Mouse (Mus musculus): ENCODE data around the gene Med19. TPM values are rescaled to one million over a fixed set of nuclear protein-coding genes. Genes with fewer than 3 reads are reported as not detected.

Med19 gene
- 33.3 and 34.6 TPM in 2 replicates for polyA plus RNA-seq (2015; fragmentation: Nextera tagmentation; extraction: Ambion mirVana)

- Histone ChIP-seq H3K27me3 (ENCODE audit: insufficient read depth, low read length) (no peaks in the 10 kb centered on the region), H3K27ac (peak within 1 kb of the TSS; percentile 77), H3K4me2 (ENCODE audit: low read length) (peak within 1 kb of the TSS; percentile 89), H3K9me3 (replicated peaks; ENCODE audit: low read length) (no peaks in the 10 kb centered on the region), H3K4me1 (replicated peaks; ENCODE audit: insufficient read depth, low read length) (peaks cover 10% of the 10 kb centered on the region; the same call in 1 of the 2 replicates), H3K9ac (ENCODE audit: low read depth, low read length) (peak within 1 kb of the TSS; percentile 82), H3K36me3 (ENCODE audit: insufficient read depth, low read length) (peaks cover 18% of the 10 kb centered on the region), H3K4me3 (replicated peaks; ENCODE audit: low read depth, low read length) (peak within 1 kb of the TSS; percentile 83)
- ATAC-seq (replicated peaks; ENCODE audit: low FRiP score, low read depth) (peak; percentile 100), DNase-seq (ENCODE audit: low spot score) (peak; percentile 100)
- under 1% methylated on average over 44 of the region's 44 CpGs for WGBS
- peak; percentile 19; the same call in 1 of the 2 replicates for TF ChIP-seq CTCF (IDR thresholded peaks at IDR 0.05; ENCODE audit: low read depth)
Observed at GRCm38 (mm10) chr2:84677968-84678880, at the start of gene Med19, which contains the start of gene Gm28635. Gene Med19, plus strand, starts transcription at chr2:84678402. Gene Gm28635, minus strand, starts transcription at chr2:84678041.

GRCm38 (mm10) chr2:84632001-84632400 is 46.2 kb upstream of the Med19 start:
- TF ChIP-seq CTCF (IDR thresholded peaks at IDR 0.05; ENCODE audit: low read depth) = no peak
- peak overlapping the region; percentile 50; the same call in 1 of the 2 replicates for H3K27ac ChIP-seq
- H3K9me3 ChIP-seq (replicated peaks; ENCODE audit: low read length) = no peaks in the 10 kb centered on the region
- ATAC-seq (replicated peaks; ENCODE audit: low FRiP score, low read depth) (no peak), DNase-seq (ENCODE audit: low spot score) (no peak)
- 87% methylated on average over 1 of the region's 1 CpGs for WGBS
- H3K4me2 ChIP-seq (ENCODE audit: low read length) = no peak overlapping the region
- H3K4me1 ChIP-seq (replicated peaks; ENCODE audit: insufficient read depth, low read length) = peaks cover 53% of the 10 kb centered on the region
- no peaks in the 10 kb centered on the region for H3K27me3 ChIP-seq (ENCODE audit: insufficient read depth, low read length)
- H3K9ac ChIP-seq (ENCODE audit: low read depth, low read length) = no peak overlapping the region
- H3K4me3 ChIP-seq (replicated peaks; ENCODE audit: low read depth, low read length) = no peak overlapping the region
- 0 out of 2 replicates have a peak, but pooled peaks cover 3% of the 10 kb centered on the region for H3K36me3 ChIP-seq (ENCODE audit: insufficient read depth, low read length)

GRCm38 (mm10) chr2:84632999-84633398 is 45.2 kb upstream of the Med19 start:
- WGBS = 0% methylated on average over 3 of the region's 3 CpGs

DNA sequence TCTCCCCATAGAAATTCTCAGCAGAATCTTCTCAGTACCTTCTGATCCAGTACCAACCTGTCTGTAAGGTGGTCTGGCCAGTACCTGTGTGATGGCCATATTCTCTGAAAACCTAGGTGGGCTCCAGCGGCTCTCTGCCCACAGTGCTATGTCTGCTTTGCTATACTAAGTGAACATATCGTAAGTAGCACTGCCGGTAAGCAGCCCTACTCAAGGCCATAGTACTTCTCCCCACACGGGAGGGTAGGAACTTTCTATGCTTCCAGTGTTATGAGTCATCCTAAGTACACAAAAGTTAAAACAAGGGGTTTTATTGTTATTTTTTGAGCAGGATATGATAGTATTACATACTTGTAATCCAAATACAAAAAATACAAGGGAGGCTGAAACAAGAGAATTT is 44.2 kb upstream of the Med19 start:
- Histone ChIP-seq H3K27ac (peak overlapping the region; percentile 96; the same call in 1 of the 2 replicates), H3K4me3 (replicated peaks; ENCODE audit: low read depth, low read length) (no peak overlapping the region), H3K36me3 (ENCODE audit: insufficient read depth, low read length) (0 out of 2 replicates have a peak, but pooled peaks cover 2% of the 10 kb centered on the region), H3K27me3 (ENCODE audit: insufficient read depth, low read length) (no peaks in the 10 kb centered on the region), H3K4me2 (ENCODE audit: low read length) (peak overlapping the region; percentile 1; the same call in 1 of the 2 replicates), H3K9ac (ENCODE audit: low read depth, low read length) (no peak overlapping the region), H3K4me1 (replicated peaks; ENCODE audit: insufficient read depth, low read length) (peaks cover 66% of the 10 kb centered on the region), H3K9me3 (replicated peaks; ENCODE audit: low read length) (no peaks in the 10 kb centered on the region)
- no peak for ATAC-seq (replicated peaks; ENCODE audit: low FRiP score, low read depth)
- no peak for TF ChIP-seq CTCF (IDR thresholded peaks at IDR 0.05; ENCODE audit: low read depth)
- 53% methylated on average over 4 of the region's 4 CpGs for WGBS
- DNase-seq (ENCODE audit: low spot score) = no peak

More at GRCm38 (mm10) chr2:84632999-84633398, 45.2 kb upstream of the Med19 start:
- H3K9me3 ChIP-seq (replicated peaks; ENCODE audit: low read length) = no peaks in the 10 kb centered on the region
- peak; percentile 53 for DNase-seq (ENCODE audit: low spot score)
- no peak for ATAC-seq (replicated peaks; ENCODE audit: low FRiP score, low read depth)
- H3K4me1 ChIP-seq (replicated peaks; ENCODE audit: insufficient read depth, low read length) = peaks cover 56% of the 10 kb centered on the region
- 0 out of 2 replicates have a peak, but pooled peaks cover 3% of the 10 kb centered on the region for H3K36me3 ChIP-seq (ENCODE audit: insufficient read depth, low read length)
- H3K9ac ChIP-seq (ENCODE audit: low read depth, low read length) = no peak overlapping the region
- H3K27me3 ChIP-seq (ENCODE audit: insufficient read depth, low read length) = no peaks in the 10 kb centered on the region
- peak overlapping the region; percentile 41 for H3K4me2 ChIP-seq (ENCODE audit: low read length)
- 0 out of 2 replicates have a peak overlapping the region, but pooled peaks have one; percentile 4 for H3K4me3 ChIP-seq (replicated peaks; ENCODE audit: low read depth, low read length)
- TF ChIP-seq CTCF (IDR thresholded peaks at IDR 0.05; ENCODE audit: low read depth) = no peak
- peak overlapping the region; percentile 78 for H3K27ac ChIP-seq

DNA sequence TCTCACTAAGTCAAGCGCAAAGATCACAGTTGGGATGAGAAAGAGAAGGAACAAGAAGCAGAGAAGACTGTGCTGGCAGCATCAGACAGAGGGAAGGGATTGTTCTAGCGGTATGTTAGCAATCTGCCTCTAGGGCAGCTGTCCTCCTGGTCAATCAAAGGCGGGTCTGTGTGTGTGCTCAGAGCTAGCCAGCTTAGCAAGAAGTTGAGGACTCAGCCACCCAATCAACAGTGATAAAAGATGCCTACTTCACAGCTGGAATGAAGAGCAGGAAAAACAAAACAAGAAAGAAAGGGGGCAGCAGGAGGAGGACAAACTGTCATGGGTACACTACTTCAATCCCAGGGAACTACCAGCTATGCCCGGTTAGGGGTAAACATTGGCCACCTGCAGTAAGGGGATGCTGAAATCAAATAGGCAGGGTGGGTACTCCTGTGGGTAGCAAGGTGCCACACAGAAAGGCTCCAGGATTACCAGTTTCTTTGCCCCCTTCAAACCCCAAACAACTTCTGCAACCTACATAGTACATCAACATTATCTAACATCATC is 43.2 kb upstream of the Med19 start:
- Histone ChIP-seq H3K27ac (peak overlapping the region; percentile 96), H3K36me3 (ENCODE audit: insufficient read depth, low read length) (no peaks in the 10 kb centered on the region), H3K27me3 (ENCODE audit: insufficient read depth, low read length) (no peaks in the 10 kb centered on the region), H3K4me2 (ENCODE audit: low read length) (peak overlapping the region; percentile 48), H3K9ac (ENCODE audit: low read depth, low read length) (peak overlapping the region; percentile 35; the same call in 1 of the 2 replicates), H3K4me3 (replicated peaks; ENCODE audit: low read depth, low read length) (no peak overlapping the region), H3K9me3 (replicated peaks; ENCODE audit: low read length) (no peaks in the 10 kb centered on the region), H3K4me1 (replicated peaks; ENCODE audit: insufficient read depth, low read length) (peaks cover 71% of the 10 kb centered on the region)
- TF ChIP-seq CTCF (IDR thresholded peaks at IDR 0.05; ENCODE audit: low read depth) = 0 out of 2 replicates have a peak, but pooled peaks have one; percentile 8
- WGBS = 25% methylated on average over 4 of the region's 4 CpGs
- no peak for ATAC-seq (replicated peaks; ENCODE audit: low FRiP score, low read depth)
- DNase-seq (ENCODE audit: low spot score) = peak; percentile 38

- Histone ChIP-seq H3K4me3 (replicated peaks; ENCODE audit: low read depth, low read length) (no peak overlapping the region), H3K27me3 (ENCODE audit: insufficient read depth, low read length) (no peaks in the 10 kb centered on the region), H3K9ac (ENCODE audit: low read depth, low read length) (no peak overlapping the region), H3K36me3 (ENCODE audit: insufficient read depth, low read length) (no peaks in the 10 kb centered on the region), H3K4me2 (ENCODE audit: low read length) (peak overlapping the region; percentile 48), H3K4me1 (replicated peaks; ENCODE audit: insufficient read depth, low read length) (peaks cover 72% of the 10 kb centered on the region), H3K27ac (peak overlapping the region; percentile 96), H3K9me3 (replicated peaks; ENCODE audit: low read length) (no peaks in the 10 kb centered on the region)
- WGBS = 0% methylated on average over 2 of the region's 2 CpGs
- DNase-seq (ENCODE audit: low spot score) = peak; percentile 99
- peak; percentile 93 for ATAC-seq (replicated peaks; ENCODE audit: low FRiP score, low read depth)
- TF ChIP-seq CTCF (IDR thresholded peaks at IDR 0.05; ENCODE audit: low read depth) = no peak
Observed at GRCm38 (mm10) chr2:84635611-84636010, 42.6 kb upstream of the Med19 start.

All from kidney, postnatal 0 days (tissue).